Mouse (Mus musculus): ENCODE results near the gene Gcnt1.

The Gcnt1 gene

GRCm38 (mm10) chr19:17366364-17367090, 6.1 kb downstream of the Gcnt1 start:
- DNase-seq (ENCODE audit: low read depth, low spot score), result no peak

- DNase-seq (ENCODE audit: low read depth, low spot score), result no peak
These were observed 7.9 kb downstream of the Gcnt1 start for GRCm38 (mm10) chr19:17364741-17365140.

- no peak for DNase-seq (ENCODE audit: low read depth, low spot score)
These were observed 11.5 kb downstream of the Gcnt1 start for GRCm38 (mm10) chr19:17361181-17361580.

GRCm38 (mm10) chr19:17359315-17359890, 13.2 kb downstream of the Gcnt1 start:
- DNase-seq (ENCODE audit: low read depth, low spot score), result no peak

- no peak for DNase-seq (ENCODE audit: low read depth, low spot score)
These were observed 15.3 kb downstream of the Gcnt1 start for GRCm38 (mm10) chr19:17357391-17357790.

- DNase-seq (ENCODE audit: low read depth, low spot score), result no peak
These were observed 15.7 kb downstream of the Gcnt1 start for GRCm38 (mm10) chr19:17356932-17357331.

- no peak for DNase-seq (ENCODE audit: low read depth, low spot score)
These were observed 16.4 kb downstream of the Gcnt1 start for GRCm38 (mm10) chr19:17355950-17356867.

- DNase-seq (ENCODE audit: low read depth, low spot score), result no peak
These were observed 17.3 kb downstream of the Gcnt1 start for GRCm38 (mm10) chr19:17355361-17355760.

- DNase-seq (ENCODE audit: low read depth, low spot score), result no peak
These were observed 17.8 kb downstream of the Gcnt1 start for GRCm38 (mm10) chr19:17354797-17355196.

- DNase-seq (ENCODE audit: low read depth, low spot score), result no peak
These were observed 18.3 kb downstream of the Gcnt1 start for GRCm38 (mm10) chr19:17354362-17354761.

GRCm38 (mm10) chr19:17353727-17354126, 18.9 kb downstream of the Gcnt1 start:
- no peak for DNase-seq (ENCODE audit: low read depth, low spot score)

GRCm38 (mm10) chr19:17347852-17348251, 24.8 kb downstream of the Gcnt1 start:
- no peak for DNase-seq (ENCODE audit: low read depth, low spot score)

- no peak for DNase-seq (ENCODE audit: low read depth, low spot score)
These were observed 25.7 kb downstream of the Gcnt1 start for GRCm38 (mm10) chr19:17346716-17347474.

- DNase-seq (ENCODE audit: low read depth, low spot score), result no peak
These were observed 27.8 kb downstream of the Gcnt1 start for GRCm38 (mm10) chr19:17344881-17345280.

- no peak for DNase-seq (ENCODE audit: low read depth, low spot score)
These were observed 33.1 kb downstream of the Gcnt1 start for GRCm38 (mm10) chr19:17339563-17339962.

GRCm38 (mm10) chr19:17337057-17337679, 35.5 kb downstream of the Gcnt1 start:
- DNase-seq (ENCODE audit: low read depth, low spot score), result no peak

GRCm38 (mm10) chr19:17336646-17337045, 36.0 kb downstream of the Gcnt1 start:
- DNase-seq (ENCODE audit: low read depth, low spot score), result no peak

GRCm38 (mm10) chr19:17334644-17335333, 37.9 kb downstream of the Gcnt1 start:
- DNase-seq (ENCODE audit: low read depth, low spot score), result no peak

GRCm38 (mm10) chr19:17333043-17333442, 39.6 kb downstream of the Gcnt1 start:
- no peak for DNase-seq (ENCODE audit: low read depth, low spot score)

GRCm38 (mm10) chr19:17328916-17329315, 43.7 kb downstream of the Gcnt1 start:
- no peak for DNase-seq (ENCODE audit: low read depth, low spot score)
